8 mouse cellular contexts compared by ENCODE assay signal in the genomic region with DNA sequence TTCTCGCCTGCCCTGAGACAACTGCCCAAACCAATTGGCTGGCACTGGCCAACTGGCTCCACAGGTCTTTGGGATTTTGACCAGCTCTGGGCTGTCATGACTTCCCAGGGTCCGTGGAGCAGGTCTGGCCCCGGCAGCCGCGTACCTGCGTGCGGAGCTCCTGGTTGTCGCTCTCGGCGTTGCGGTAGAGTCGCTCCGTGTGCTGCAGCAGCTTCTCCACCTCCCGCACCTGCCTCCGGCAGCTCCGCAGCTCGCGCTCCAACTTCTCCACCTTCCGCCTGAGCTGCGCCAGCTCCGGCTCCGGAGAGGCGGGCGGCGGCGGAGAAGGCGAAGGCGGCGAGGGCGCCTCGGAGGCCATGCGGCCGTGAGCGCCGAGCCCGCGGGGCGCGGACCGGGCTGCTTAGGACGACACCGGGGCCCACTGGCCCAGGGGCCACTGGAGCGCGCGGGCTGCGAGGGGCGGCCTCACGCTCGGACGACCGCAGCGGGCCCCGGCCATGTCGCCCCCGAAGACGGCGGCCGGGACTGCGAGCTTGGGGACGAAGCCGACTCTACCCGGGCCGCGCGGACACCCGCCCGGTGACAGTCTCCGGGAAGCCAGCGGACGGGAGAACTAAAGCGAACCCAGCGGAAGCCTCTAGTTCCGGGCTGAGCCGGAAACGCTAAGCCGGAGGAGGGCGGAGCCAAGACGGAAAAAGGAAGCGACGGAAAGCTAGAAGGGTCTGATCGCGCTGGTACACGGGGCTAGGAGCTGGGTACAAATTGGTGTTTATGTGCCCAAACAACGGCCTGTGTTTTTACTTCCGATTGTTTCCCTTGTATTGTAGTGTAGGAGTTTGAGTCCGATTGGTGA. TPM values are rescaled to one million over a fixed set of nuclear protein-coding genes. Genes with fewer than 3 reads are reported as not detected.
A peak's percentile ranks its signal among the peaks of the same experiment; 100 is the strongest.
DNase-seq lines count a peak whose midpoint lies in the region; ATAC-seq lines count a peak whose summit lies in the region.

A gene (minus strand): TSS at position 652 of the 853 bp plus-strand sequence.

- peaks cover 18% of the 10 kb centered on the region for H3K36me3 ChIP-seq in hindbrain, embryonic 14.5 days (replicated peaks; ENCODE audit: control insufficient read depth, insufficient read depth)

- H3K9me3 ChIP-seq in hindbrain, embryonic 14.5 days (ENCODE audit: control insufficient read depth, low read length) = no peaks in the 10 kb centered on the region

- H3K4me2 ChIP-seq in hindbrain, embryonic 14.5 days (replicated peaks) = peak within 1 kb of the TSS; percentile 93

- WGBS in hindbrain, embryonic 14.5 days = under 1% methylated on average over 82 of the region's 86 CpGs

- peak within 1 kb of the TSS; percentile 52 for H3K27ac ChIP-seq in hindbrain, embryonic 14.5 days

- peak; percentile 98 for ATAC-seq in hindbrain, embryonic 14.5 days (ENCODE audit: low FRiP score)

- peak; percentile 95 for DNase-seq in R1 (ENCODE audit: low read depth, low spot score)
- peak; percentile 95 for DNase-seq in cerebellum, postnatal 25 days
- peak; percentile 80 to 88 for DNase-seq in frontal cortex, postnatal 25 days (ENCODE audit: low spot score in 2 of 2)
- DNase-seq in hindbrain, embryonic 14.5 days (ENCODE audit: low spot score) = peak; percentile 94
- peak; percentile 91 to 93 for DNase-seq in layer of hippocampus, postnatal 36 days
- peak; percentile 94 for DNase-seq in lung, postnatal 36 days
- DNase-seq in retina, postnatal 1 day = peak; percentile 95
- peak; percentile 86 to 87 for DNase-seq in urinary bladder, adult 18-20 months (ENCODE audit: low spot score in 2 of 2)

- H3K27me3 ChIP-seq in hindbrain, embryonic 14.5 days (ENCODE audit: control insufficient read depth, insufficient read depth, low read length) = no peaks in the 10 kb centered on the region

- H3K4me3 ChIP-seq in hindbrain, embryonic 14.5 days (replicated peaks; ENCODE audit: low read length) = peak within 1 kb of the TSS; percentile 100

- peak within 1 kb of the TSS; percentile 86 for H3K9ac ChIP-seq in hindbrain, embryonic 14.5 days

- H3K4me1 ChIP-seq in hindbrain, embryonic 14.5 days (replicated peaks; ENCODE audit: control insufficient read depth, insufficient read depth, low read length) = peaks cover 13% of the 10 kb centered on the region

RNA-seq across cellular contexts. Expression of the gene that starts here (rescaled TPM):
- 34.6 and 41.7 TPM in 2 replicates for polyA plus RNA-seq in hindbrain, embryonic 14.5 days (2014; fragmentation: Nextera tagmentation; extraction: Ambion mirVana)
- 10 to 100 TPM; 49.3 to 49.7 TPM for total RNA-seq in layer of hippocampus, postnatal 36 days (2021)

Comparison
In these comparisons a context has a peak if more than half of its experiments do, and no peak if none do; other contexts are left out.
1. Peak in every context shown above with its lines: DNase-seq, ATAC-seq, H3K4me3 ChIP-seq and H3K27ac ChIP-seq.